Mouse (Mus musculus): ENCODE data around the gene Car10. TPM values are rescaled to one million over a fixed set of nuclear protein-coding genes. Genes with fewer than 3 reads are reported as not detected.
A peak's percentile ranks its signal among the peaks of the same experiment; 100 is the strongest.

Gene Car10
- polyA plus RNA-seq, 1 experiment from 2014 or later: 0.09 TPM

DNA sequence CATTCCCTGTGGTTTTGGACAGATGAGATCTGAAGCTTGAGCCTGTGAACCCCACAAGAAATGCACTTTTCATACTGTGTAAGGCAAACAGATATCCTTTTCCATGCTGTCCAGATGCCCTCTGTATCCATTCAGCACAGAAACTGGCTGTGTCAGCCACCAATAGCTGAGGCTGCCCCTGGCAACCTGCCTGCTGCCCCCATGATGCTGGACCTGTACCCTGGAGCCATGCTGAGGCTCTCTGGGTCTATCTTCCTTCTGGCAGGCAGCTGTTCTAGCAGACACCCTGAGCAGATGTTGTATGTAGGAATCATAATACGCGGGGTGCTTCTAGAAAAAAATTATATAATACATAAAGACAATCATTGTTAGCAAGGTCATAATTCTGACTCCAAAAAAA lies 345.9 kb downstream of the Car10 start:
- DNase-seq (ENCODE audit: low spot score): no peak
- H3K4me1 ChIP-seq: no peaks in the 10 kb centered on the region
- H3K27ac ChIP-seq: no peak overlapping the region
- 93% methylated on average over 2 of the region's 2 CpGs for WGBS
- H3K4me3 ChIP-seq: no peak overlapping the region
- H3K9me3 ChIP-seq: no peaks in the 10 kb centered on the region
- H3K27me3 ChIP-seq (ENCODE audit: insufficient read depth, poor library complexity, severe bottlenecking): no peaks in the 10 kb centered on the region
- no peaks in the 10 kb centered on the region for H3K36me3 ChIP-seq

DNA sequence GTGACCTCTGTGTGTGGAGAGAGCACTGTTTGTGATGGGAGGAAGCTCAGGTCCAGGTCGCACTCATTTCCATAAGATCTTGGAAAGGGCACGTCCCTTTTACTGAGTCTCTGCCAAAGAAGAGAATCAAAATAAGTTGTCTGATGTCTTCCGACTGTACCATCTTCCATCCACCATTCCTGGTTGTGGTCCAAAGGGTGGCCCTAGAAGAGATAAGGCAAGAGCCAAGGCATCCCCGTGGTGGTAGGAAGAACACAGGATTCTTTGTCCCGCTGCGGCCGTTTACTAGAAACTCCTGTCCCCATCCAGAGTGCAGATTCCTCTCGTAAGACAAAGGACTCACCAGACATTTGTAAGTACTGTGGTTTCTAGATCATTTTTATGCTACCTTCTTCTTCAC lies 346.9 kb downstream of the Car10 start:
- Histone ChIP-seq H3K9me3 (no peaks in the 10 kb centered on the region), H3K4me3 (no peak overlapping the region), H3K27me3 (ENCODE audit: insufficient read depth, poor library complexity, severe bottlenecking) (no peaks in the 10 kb centered on the region), H3K4me1 (no peaks in the 10 kb centered on the region), H3K36me3 (no peaks in the 10 kb centered on the region), H3K27ac (no peak overlapping the region)
- 77% methylated on average over 8 of the region's 8 CpGs for WGBS
- DNase-seq (ENCODE audit: low spot score): no peak

DNA sequence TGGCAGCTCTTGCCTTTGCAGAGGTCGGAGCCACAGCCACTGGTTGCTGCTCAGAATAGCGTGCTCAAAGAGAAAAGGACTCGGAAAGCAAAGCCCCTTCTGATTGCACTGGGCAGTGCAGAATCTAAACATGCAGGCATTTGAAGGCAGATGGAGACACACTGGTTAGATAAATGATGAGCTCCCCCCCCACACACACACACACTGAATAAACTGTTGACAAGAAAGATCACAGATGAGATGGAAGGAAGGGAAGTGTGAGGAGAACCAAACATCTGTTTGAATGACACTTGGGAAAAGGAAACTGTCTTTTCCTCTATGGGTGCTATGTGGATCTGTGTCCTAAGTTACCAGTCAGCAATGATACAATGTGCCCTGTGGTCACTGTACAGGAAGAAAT lies 349.7 kb downstream of the Car10 start:
- 57% methylated on average over 3 of the region's 3 CpGs for WGBS
- Histone ChIP-seq H3K4me1 (no peaks in the 10 kb centered on the region), H3K4me3 (no peak overlapping the region), H3K27me3 (ENCODE audit: insufficient read depth, poor library complexity, severe bottlenecking) (no peaks in the 10 kb centered on the region), H3K36me3 (no peaks in the 10 kb centered on the region), H3K9me3 (no peaks in the 10 kb centered on the region), H3K27ac (no peak overlapping the region)
- DNase-seq (ENCODE audit: low spot score): no peak

DNA sequence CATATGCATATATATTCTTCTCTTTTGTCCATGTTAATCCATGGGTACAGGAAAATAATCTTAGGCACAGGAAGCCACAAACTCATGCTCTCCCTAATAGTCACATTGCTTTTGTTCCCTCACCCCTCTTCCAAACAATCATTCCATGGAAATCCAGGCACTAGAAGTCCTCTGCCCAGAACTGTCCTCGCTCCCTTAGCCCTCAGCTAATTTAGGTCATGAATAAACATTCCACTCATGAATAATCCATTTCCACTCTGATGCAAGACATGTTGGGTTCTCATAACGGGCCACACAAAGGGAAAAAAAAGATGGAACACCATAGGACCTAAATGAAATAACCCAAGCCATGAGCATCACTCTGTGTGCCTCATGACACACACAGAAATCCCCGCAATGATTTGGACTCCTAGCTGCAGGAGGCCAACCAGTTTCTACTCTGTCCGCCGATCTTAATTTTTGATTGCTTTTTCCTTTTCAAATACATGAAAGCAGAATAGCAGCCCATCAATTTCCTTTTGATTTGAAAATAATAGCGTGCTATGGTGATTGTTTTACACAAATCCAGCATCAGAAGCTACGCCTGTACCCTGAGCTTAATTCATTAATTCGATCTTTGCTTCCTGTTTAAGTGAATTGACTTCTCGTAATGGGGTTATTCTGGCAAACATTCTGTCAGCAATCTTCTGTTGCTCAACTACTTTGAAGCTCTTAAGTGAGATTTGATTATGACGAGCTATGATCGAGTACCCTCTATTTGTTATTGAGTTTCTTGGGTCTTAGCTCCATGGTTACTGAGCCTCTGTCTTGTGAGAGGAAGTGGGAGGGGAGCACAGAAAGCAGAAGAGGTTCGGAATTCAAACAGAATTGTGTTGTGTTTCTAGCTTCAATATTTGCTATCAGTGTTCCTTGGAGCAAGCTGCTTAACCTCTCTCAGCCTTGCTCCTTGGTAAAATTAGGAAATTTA lies 350.7 kb downstream of the Car10 start:
- Histone ChIP-seq H3K4me1 (no peaks in the 10 kb centered on the region), H3K36me3 (no peaks in the 10 kb centered on the region), H3K27me3 (ENCODE audit: insufficient read depth, poor library complexity, severe bottlenecking) (no peaks in the 10 kb centered on the region), H3K9me3 (no peaks in the 10 kb centered on the region), H3K27ac (no peak overlapping the region), H3K4me3 (no peak overlapping the region)
- WGBS: 81% methylated on average over 12 of the region's 12 CpGs
- no peak for DNase-seq (ENCODE audit: low spot score)

DNA sequence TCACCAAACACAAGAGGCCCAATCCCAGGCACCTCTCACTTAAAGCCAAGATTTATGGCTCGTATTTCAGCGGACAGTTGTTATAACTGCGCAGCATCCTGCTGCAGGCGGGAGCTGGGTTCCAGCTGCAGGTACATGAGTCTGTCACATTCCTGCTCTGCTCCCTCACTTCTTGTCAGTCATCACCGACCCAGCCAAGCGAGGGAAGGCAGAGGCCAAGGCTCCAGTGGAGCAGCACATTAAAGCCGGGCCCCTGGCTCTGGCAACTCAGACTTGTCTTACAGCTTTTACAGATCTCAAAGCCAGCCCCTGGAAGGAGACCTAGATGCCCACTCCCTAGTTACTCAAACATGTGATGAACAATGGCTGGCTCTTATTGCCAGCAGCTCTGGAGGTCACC lies 352.7 kb downstream of the Car10 start:
- 65% methylated on average over 7 of the region's 7 CpGs for WGBS

DNA sequence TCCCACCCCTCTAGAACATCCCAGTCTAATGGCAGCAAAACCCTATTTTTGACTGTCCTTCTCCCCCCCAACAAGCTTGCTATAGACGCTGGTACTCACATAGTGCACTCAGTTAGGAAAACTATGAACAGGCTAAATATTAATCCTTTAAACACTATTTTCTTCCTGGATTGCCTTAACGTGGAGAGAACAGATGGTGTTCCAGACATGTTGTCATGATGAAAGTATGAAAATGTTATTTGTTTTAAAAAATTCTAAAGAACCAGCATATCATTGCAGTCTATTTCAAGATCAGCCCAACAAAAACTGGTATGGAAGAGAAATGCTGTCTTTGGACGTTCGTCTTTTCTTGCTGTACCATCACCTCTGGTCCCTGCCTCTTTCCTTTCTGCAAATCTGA lies 368.4 kb downstream of the Car10 start:
- Histone ChIP-seq H3K27me3 (ENCODE audit: insufficient read depth, poor library complexity, severe bottlenecking) (no peaks in the 10 kb centered on the region), H3K4me1 (no peaks in the 10 kb centered on the region), H3K27ac (no peak overlapping the region), H3K9me3 (no peaks in the 10 kb centered on the region), H3K4me3 (no peak overlapping the region), H3K36me3 (no peaks in the 10 kb centered on the region)
- DNase-seq (ENCODE audit: low spot score): no peak
- 80% methylated on average over 4 of the region's 4 CpGs for WGBS

More for the DNA sequence above, 352.7 kb downstream of the Car10 start:
- Histone ChIP-seq H3K27me3 (ENCODE audit: insufficient read depth, poor library complexity, severe bottlenecking) (no peaks in the 10 kb centered on the region), H3K4me1 (no peaks in the 10 kb centered on the region), H3K4me3 (no peak overlapping the region), H3K9me3 (no peaks in the 10 kb centered on the region), H3K36me3 (no peaks in the 10 kb centered on the region), H3K27ac (no peak overlapping the region)
- no peak for DNase-seq (ENCODE audit: low spot score)

DNA sequence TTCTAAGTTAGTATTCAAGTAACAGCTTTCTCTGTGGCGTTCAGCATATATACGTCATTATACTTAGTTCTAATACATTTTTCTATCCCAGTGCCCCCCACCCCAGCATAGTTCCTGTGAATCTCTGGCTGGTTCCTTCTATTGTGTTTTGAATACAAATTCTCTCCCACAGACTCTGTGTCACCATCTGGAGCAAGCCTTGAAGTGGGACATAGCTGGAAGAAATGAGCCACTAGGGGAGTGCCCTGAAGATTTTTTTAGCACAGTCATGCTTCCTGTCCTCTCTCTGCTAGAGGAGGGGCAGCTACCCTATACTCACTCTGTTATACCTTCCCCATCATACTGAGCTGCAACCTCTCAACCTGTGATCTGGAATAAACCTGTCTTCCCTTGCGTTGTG lies 369.9 kb downstream of the Car10 start:
- Histone ChIP-seq H3K4me1 (no peaks in the 10 kb centered on the region), H3K9me3 (no peaks in the 10 kb centered on the region), H3K27me3 (ENCODE audit: insufficient read depth, poor library complexity, severe bottlenecking) (no peaks in the 10 kb centered on the region), H3K36me3 (no peaks in the 10 kb centered on the region), H3K27ac (no peak overlapping the region), H3K4me3 (no peak overlapping the region)
- no peak for DNase-seq (ENCODE audit: low spot score)
- whole genome bisulfite sequencing: 82% methylated on average over 3 of the region's 3 CpGs

DNA sequence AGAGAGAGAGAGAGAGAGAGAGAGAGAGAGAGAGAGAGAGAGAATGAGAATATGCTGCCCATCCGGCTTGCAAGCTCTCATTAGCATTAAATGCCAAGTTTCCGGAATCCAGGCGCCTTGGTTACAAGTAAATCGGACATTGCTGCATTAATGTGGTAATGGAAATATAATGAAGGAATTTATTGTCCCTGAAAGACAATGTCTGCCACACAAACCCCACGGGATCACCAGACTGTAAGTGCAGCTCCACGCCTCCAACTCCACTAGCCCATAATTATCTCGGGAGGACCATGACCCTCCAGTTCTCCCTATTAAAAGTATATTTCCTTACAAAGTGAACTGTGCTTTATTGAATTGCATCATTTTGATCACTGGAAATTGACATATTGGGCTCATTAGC lies 372.9 kb downstream of the Car10 start:
- Histone ChIP-seq H3K4me3 (no peak overlapping the region), H3K36me3 (no peaks in the 10 kb centered on the region), H3K4me1 (no peaks in the 10 kb centered on the region), H3K27me3 (ENCODE audit: insufficient read depth, poor library complexity, severe bottlenecking) (no peaks in the 10 kb centered on the region), H3K9me3 (no peaks in the 10 kb centered on the region), H3K27ac (no peak overlapping the region)
- 83% methylated on average over 7 of the region's 7 CpGs for WGBS
- DNase-seq (ENCODE audit: low spot score): no peak

DNA sequence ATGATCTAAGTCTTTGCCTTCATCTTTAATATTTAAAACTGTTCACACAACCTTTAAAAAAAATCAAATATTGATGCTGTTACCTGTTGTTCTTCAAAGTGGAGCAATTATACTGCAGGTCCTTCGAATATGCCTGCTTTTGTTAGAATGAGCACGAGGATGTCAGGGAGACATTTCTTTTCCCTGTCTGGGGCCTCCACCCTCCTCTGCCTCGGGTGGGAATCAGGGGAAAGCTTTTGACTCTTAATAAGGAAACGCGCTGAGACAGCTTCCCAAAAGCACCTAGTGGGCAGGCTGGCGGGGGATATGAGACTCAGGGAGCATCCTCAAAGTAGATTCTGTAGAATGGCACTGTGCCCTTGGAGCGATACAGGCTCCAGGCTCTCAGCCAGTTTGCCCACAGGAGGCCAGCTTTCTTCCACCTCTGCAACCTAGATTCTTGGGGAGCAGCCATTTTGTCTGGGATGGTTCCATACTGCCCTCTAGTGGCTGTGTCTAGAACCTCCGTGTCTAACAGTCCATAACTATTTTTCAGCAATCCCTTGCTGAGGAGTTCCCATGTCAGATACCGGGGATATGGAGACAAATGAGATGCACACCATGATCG lies 373.8 kb downstream of the Car10 start:
- H3K27ac ChIP-seq: no peak overlapping the region
- no peaks in the 10 kb centered on the region for H3K27me3 ChIP-seq (ENCODE audit: insufficient read depth, poor library complexity, severe bottlenecking)
- 40% methylated on average over 10 of the region's 10 CpGs for WGBS
- DNase-seq (ENCODE audit: low spot score): peak; percentile 74
- no peak overlapping the region for H3K4me3 ChIP-seq
- no peaks in the 10 kb centered on the region for H3K36me3 ChIP-seq
- no peaks in the 10 kb centered on the region for H3K9me3 ChIP-seq
- no peaks in the 10 kb centered on the region for H3K4me1 ChIP-seq

DNA sequence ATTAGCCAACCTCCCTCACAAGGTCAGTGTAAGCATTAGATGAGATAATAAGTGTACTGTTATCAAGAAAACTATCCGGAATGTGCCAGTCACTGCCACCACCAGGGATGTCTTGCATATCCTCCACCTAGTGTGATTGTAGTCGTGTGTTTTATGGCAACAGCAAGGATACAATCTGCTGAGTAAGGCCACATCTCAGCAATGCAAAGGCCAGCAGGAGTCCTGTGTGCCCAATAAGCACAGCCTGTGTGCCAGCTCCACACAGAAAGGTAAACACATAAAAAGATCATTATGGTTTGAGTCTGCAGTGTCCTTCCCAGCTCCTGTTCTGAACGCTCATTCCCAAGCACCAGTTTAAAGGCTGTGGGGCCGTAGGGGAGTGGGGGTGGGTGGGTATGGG lies 386.8 kb downstream of the Car10 start:
- no peaks in the 10 kb centered on the region for H3K9me3 ChIP-seq
- WGBS: 68% methylated on average over 4 of the region's 4 CpGs
- H3K4me3 ChIP-seq: no peak overlapping the region
- no peaks in the 10 kb centered on the region for H3K27me3 ChIP-seq (ENCODE audit: insufficient read depth, poor library complexity, severe bottlenecking)
- no peak overlapping the region for H3K27ac ChIP-seq
- no peaks in the 10 kb centered on the region for H3K36me3 ChIP-seq
- no peaks in the 10 kb centered on the region for H3K4me1 ChIP-seq
- no peak for DNase-seq (ENCODE audit: low spot score)

DNA sequence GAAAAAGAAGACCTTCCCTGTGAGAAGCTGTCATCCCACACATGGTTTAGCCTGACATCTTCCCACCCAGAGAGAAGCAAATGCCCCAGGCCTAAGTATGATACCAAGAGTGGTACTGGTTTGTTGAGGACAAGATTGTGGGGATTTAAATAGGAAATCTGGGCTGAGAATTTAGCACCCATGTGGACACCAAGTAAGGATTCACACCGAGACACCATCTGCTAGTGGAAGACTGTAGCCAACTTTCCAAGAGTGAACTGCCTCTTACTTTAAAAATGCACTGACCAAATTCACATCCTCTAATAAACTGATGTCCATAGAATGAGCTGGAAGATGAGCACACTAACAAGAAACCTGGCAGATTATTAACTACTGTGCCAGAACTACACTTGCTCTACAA lies 389.2 kb downstream of the Car10 start:
- H3K27ac ChIP-seq: no peak overlapping the region
- no peaks in the 10 kb centered on the region for H3K27me3 ChIP-seq (ENCODE audit: insufficient read depth, poor library complexity, severe bottlenecking)
- H3K9me3 ChIP-seq: no peaks in the 10 kb centered on the region
- H3K4me1 ChIP-seq: no peaks in the 10 kb centered on the region
- WGBS: 85% methylated on average over 1 of the region's 1 CpGs
- DNase-seq (ENCODE audit: low spot score): no peak
- no peak overlapping the region for H3K4me3 ChIP-seq
- no peaks in the 10 kb centered on the region for H3K36me3 ChIP-seq

DNA sequence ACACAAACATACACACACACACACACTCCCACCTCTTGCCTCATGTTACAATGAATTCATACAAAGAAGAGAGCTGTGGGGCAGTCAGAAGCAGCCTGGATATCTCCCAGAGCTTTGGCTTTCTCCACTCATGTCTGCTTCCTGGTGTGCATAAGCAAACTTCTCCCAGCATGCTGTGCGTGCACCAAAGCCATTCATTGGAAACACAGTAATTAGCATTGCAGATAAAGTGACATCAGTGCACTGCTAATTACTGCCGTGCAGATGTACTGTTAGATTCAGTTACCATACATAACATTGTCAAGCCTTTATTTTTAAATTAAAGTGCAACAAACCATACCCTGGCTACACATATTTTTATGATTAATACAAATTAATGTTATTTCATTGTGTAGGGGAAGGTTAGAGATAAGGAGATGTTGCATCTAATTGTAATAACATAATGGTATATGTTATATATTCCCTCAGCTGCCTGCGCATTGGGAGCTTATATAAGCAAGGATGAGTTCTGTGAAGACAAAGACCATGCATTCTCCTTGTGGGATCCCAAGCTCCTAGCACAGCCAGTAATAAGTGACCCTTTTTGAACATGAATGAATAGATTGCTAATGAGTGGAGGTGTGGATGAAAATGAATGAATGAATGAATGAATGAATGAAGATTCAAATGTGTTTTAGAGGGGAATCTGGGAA lies 390.2 kb downstream of the Car10 start:
- H3K36me3 ChIP-seq: no peaks in the 10 kb centered on the region
- H3K27ac ChIP-seq: no peak overlapping the region
- DNase-seq (ENCODE audit: low spot score): no peak
- no peak overlapping the region for H3K4me3 ChIP-seq
- no peaks in the 10 kb centered on the region for H3K4me1 ChIP-seq
- no peaks in the 10 kb centered on the region for H3K27me3 ChIP-seq (ENCODE audit: insufficient read depth, poor library complexity, severe bottlenecking)
- H3K9me3 ChIP-seq: no peaks in the 10 kb centered on the region
- WGBS: 87% methylated on average over 3 of the region's 3 CpGs

DNA sequence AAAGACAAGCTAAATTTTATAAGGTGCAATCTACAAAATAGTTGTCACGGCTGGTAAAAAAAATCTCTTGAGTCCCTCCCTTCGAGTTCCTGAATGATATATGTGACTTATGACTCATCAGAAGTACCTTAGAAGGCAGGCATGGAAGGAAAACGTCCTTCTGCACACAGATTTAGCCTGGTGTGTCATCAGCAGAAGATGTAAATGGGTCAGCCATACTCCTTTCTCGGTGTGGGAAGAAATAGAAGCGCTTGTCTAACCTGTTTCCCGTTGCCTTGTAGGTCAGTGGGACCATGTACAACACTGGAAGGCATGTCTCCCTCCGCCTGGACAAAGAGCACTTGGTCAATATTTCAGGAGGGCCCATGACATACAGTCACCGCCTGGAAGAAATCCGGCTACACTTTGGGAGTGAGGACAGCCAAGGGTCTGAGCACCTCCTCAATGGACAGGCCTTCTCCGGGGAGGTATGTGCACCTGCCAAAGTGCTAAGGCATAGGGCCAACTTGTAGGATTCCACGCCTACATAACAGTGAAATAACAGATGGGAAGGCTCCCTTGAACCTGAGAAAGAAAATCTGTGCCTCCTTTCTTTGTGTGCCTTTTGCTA lies 392.5 kb downstream of the Car10 start:
- DNase-seq (ENCODE audit: low spot score): peak; percentile 71
- Histone ChIP-seq H3K27me3 (ENCODE audit: insufficient read depth, poor library complexity, severe bottlenecking) (no peaks in the 10 kb centered on the region), H3K36me3 (no peaks in the 10 kb centered on the region), H3K9me3 (no peaks in the 10 kb centered on the region), H3K4me3 (no peak overlapping the region), H3K27ac (no peak overlapping the region), H3K4me1 (no peaks in the 10 kb centered on the region)
- WGBS: 82% methylated on average over 11 of the region's 11 CpGs
